Mouse (Mus musculus) frontal cortex, adult 2 months (tissue): Measurements from ENCODE around the gene Slc35f4. TPM values are rescaled to one million over a fixed set of nuclear protein-coding genes. Genes with fewer than 3 reads are reported as not detected.
"Not testable (repeated sequence)": the region's sequence is repeated elsewhere in the genome, so short reads cannot be mapped to it uniquely, and the experiment has no call there.

ENCODE experiments used
- DNase-seq, 2 experiments: peaks; one replicate each; pipeline ENCODE4 v3.0.0; 2022; ENCODE audit warnings: low spot score in 1 of 2; ENCODE audit errors: extremely low spot score in 1 of 2
- polyA plus RNA-seq: library from polyadenylated mRNA; depleted of rRNA; stranded (reverse); fragments of >200 nt; gene quantifications from 2 replicates; pipeline ENCODE4 v1.2.3, GENCODE M21; 2012

Gene Slc35f4
- polyA plus RNA-seq, 1 experiment: 23.5 TPM

- peak; percentile 24 to 74 for DNase-seq
These were observed 241.8 kb downstream of the Slc35f4 start for GRCm38 (mm10) chr14:49283784-49284655.

- DNase-seq: no peak
These were observed 247.0 kb downstream of the Slc35f4 start for GRCm38 (mm10) chr14:49278880-49279279.

DNA sequence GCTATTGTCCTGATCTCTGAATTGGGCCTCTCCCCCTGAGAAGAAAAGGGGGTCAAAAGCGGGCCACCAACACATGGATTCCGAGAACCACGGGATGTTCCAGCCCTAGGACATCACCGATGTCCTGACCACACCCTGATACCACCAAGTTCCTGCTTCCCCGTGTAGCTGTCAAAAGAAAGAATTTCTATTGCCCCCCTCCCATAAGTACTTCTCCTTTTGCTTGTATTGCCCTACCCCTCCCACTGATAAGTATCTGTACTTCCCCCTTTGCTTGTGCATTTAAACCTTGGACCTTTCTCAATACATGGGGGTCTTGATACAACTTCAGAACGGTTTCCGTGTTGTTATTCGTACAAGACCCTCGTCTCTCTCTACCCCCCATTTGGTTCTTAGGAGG is 247.4 kb downstream of the Slc35f4 start:
- DNase-seq: not testable (repeated sequence)

DNA sequence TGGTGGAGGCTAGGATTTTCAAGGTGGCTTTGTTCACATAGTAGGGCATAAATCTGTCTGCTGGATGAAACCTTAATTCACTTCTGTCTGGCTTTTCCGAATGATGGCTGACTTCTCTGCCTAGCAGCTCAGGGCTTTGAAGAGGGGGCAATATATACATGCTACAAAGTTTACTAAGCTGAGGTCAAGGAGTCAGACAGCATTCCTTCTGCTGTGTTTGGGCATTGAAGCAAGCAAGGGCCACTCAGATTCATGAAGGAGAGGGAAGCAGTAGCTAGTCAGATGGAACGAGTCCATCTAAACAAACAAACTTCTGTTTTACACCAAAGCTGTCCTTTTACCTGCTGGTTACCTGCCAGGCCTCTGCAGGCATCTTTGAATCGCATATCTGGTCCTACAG is 248.2 kb downstream of the Slc35f4 start:
- DNase-seq: no peak

GRCm38 (mm10) chr14:49275376-49275775 is 250.5 kb downstream of the Slc35f4 start:
- DNase-seq: no peak

GRCm38 (mm10) chr14:49265286-49266002 is 260.4 kb downstream of the Slc35f4 start:
- no peak for DNase-seq
